Comparison of ENCODE assay signal across 9 mouse cellular contexts in genomic region chr14:31656857-31657645, GRCm38 (mm10). TPM values are rescaled to one million over a fixed set of nuclear protein-coding genes. Genes with fewer than 3 reads are reported as not detected.
A peak's percentile ranks its signal among the peaks of the same experiment; 100 is the strongest.
DNase-seq lines count a peak whose midpoint lies in the region; ATAC-seq and TF ChIP-seq lines count a peak whose summit lies in the region.
"Had no signal": no experiment of that assay in that cellular context is flagged by ENCODE, and none has a peak within 500 bp of the region (broad histone marks: within the 10 kb centered on the region; RNA-seq: fewer than 3 reads in every experiment).

No protein-coding gene starts in this region.

- no peak for TF ChIP-seq POLR2A in testis, adult 2 months (IDR thresholded peaks at IDR 0.05; ENCODE audit: control insufficient read depth, low read depth, low read length)

- H3K27ac ChIP-seq in liver, embryonic 12.5 days = no peak overlapping the region
- H3K27ac ChIP-seq in heart, embryonic 15.5 days = peak overlapping the region; percentile 95
- peak overlapping the region; percentile 33; the same call in 1 of the 2 replicates for H3K27ac ChIP-seq in left cerebral cortex, adult 2 months
- H3K27ac ChIP-seq in midbrain, embryonic 12.5 days (replicated peaks) = no peak overlapping the region
- H3K27ac ChIP-seq in testis, adult 2 months (ENCODE audit: control insufficient read depth, insufficient read depth, low read depth, low read length) = no peak overlapping the region

- intact Hi-C loops in left cerebral cortex, adult 2 months (cut with DNase I) = loop anchor here (1.0 to 5.0 kb wide), 3 partner anchors 133 to 420 kb away; no protein-coding TSS in a partner anchor

- H3K4me1 ChIP-seq in liver, embryonic 12.5 days = peaks cover 46% of the 10 kb centered on the region
- peaks cover 56% of the 10 kb centered on the region for H3K4me1 ChIP-seq in heart, embryonic 15.5 days (replicated peaks)
- peaks cover 24% of the 10 kb centered on the region for H3K4me1 ChIP-seq in midbrain, embryonic 12.5 days
- peaks cover 10% of the 10 kb centered on the region for H3K4me1 ChIP-seq in testis, adult 2 months (ENCODE audit: control insufficient read depth, insufficient read depth, low read length)

- H3K27me3 ChIP-seq in liver, embryonic 12.5 days (replicated peaks) = 0 out of 2 replicates have a peak, but pooled peaks cover 3% of the 10 kb centered on the region
- no peaks in the 10 kb centered on the region for H3K27me3 ChIP-seq in heart, embryonic 15.5 days
- H3K27me3 ChIP-seq in midbrain, embryonic 12.5 days = no peaks in the 10 kb centered on the region
- H3K27me3 ChIP-seq in testis, adult 2 months (ENCODE audit: control insufficient read depth, insufficient read depth, low read length) = no peaks in the 10 kb centered on the region

- WGBS in liver, embryonic 12.5 days (ENCODE audit: insufficient replicate concordance) = 45% methylated on average over 5 of the region's 5 CpGs
- WGBS in heart, embryonic 15.5 days = 18% methylated on average over 5 of the region's 5 CpGs
- WGBS in midbrain, embryonic 12.5 days = 49% methylated on average over 5 of the region's 5 CpGs

- H3K4me3 ChIP-seq in liver, embryonic 12.5 days = no peak overlapping the region
- no peak overlapping the region for H3K4me3 ChIP-seq in heart, embryonic 15.5 days
- no peak overlapping the region for H3K4me3 ChIP-seq in left cerebral cortex, adult 2 months
- H3K4me3 ChIP-seq in midbrain, embryonic 12.5 days = no peak overlapping the region
- H3K4me3 ChIP-seq in testis, adult 2 months (ENCODE audit: control insufficient read depth, low read depth, low read length) = no peak overlapping the region
- H3K4me3 ChIP-seq: erythroblast, embryonic 14.5 days had no signal

- H3K36me3 ChIP-seq in liver, embryonic 12.5 days = no peaks in the 10 kb centered on the region
- no peaks in the 10 kb centered on the region for H3K36me3 ChIP-seq in heart, embryonic 15.5 days
- no peaks in the 10 kb centered on the region for H3K36me3 ChIP-seq in midbrain, embryonic 12.5 days
- H3K36me3 ChIP-seq in testis, adult 2 months (ENCODE audit: control insufficient read depth, insufficient read depth, low read length) = no peaks in the 10 kb centered on the region

- ATAC-seq in liver, embryonic 12.5 days = no peak
- ATAC-seq in heart, embryonic 15.5 days (replicated peaks; ENCODE audit: insufficient number of reproducible peaks, insufficient read depth, low FRiP score, low read depth) = no peak
- ATAC-seq in midbrain, embryonic 12.5 days (ENCODE audit: low FRiP score, low read depth) = peak; percentile 53; the same call in 1 of the 2 replicates

- no peak overlapping the region for H3K9ac ChIP-seq in liver, embryonic 12.5 days
- H3K9ac ChIP-seq in heart, embryonic 15.5 days = no peak overlapping the region
- no peak overlapping the region for H3K9ac ChIP-seq in midbrain, embryonic 12.5 days (replicated peaks)

- no peaks in the 10 kb centered on the region for H3K9me3 ChIP-seq in liver, embryonic 12.5 days (replicated peaks)
- H3K9me3 ChIP-seq in heart, embryonic 15.5 days (replicated peaks) = no peaks in the 10 kb centered on the region
- no peaks in the 10 kb centered on the region for H3K9me3 ChIP-seq in midbrain, embryonic 12.5 days

- H3K4me2 ChIP-seq in liver, embryonic 12.5 days = no peak overlapping the region
- no peak overlapping the region for H3K4me2 ChIP-seq in heart, embryonic 15.5 days
- H3K4me2 ChIP-seq in midbrain, embryonic 12.5 days (replicated peaks) = no peak overlapping the region

- TF ChIP-seq CTCF in left cerebral cortex, adult 2 months (IDR thresholded peaks at IDR 0.05) = peak; percentile 96
- peak; percentile 43; the same call in 1 of the 2 replicates for TF ChIP-seq CTCF in testis, adult 2 months (IDR thresholded peaks at IDR 0.05; ENCODE audit: control insufficient read depth, insufficient read depth, insufficient replicate concordance, low read depth, low read length)

- DNase-seq in liver = peak; percentile 63
- DNase-seq in adrenal gland, adult 18-20 months (ENCODE audit: low spot score in 2 of 2) = peak; percentile 67 to 71
- peak; percentile 76 for DNase-seq in embryo, embryonic 9.5 days (ENCODE audit: extremely low spot score)
- peak; percentile 68 to 82 for DNase-seq in left cerebral cortex, adult 2 months (ENCODE audit: extremely low spot score in 1 of 2, low spot score in 2 of 2)

RNA-seq across cellular contexts. Expression of gene Hacl1, which starts 16.0 kb away (rescaled TPM):
- polyA plus RNA-seq in liver, embryonic 12.5 days (2016; fragmentation: Nextera tagmentation; extraction: Ambion mirVana) = 7.4 and 9.8 TPM in 2 replicates
- 10 to 100 TPM; 46.3 to 46.8 TPM for total RNA-seq in adrenal gland, adult 18-20 months (2021)
- polyA plus RNA-seq in heart, embryonic 15.5 days (2015; fragmentation: Nextera tagmentation; extraction: Ambion mirVana) = 9.7 and 11.6 TPM in 2 replicates
- 1 to 10 TPM; 4.4 to 6.7 TPM for total RNA-seq in left cerebral cortex, adult 2 months (2021)
- 8.7 and 12.7 TPM in 2 replicates for polyA plus RNA-seq in midbrain, embryonic 12.5 days (2016; fragmentation: Nextera tagmentation; extraction: Ambion mirVana)
- polyA plus RNA-seq in testis, adult 2 months (2012; rRNA removed) = 11.3 and 15.1 TPM in 2 replicates

RNA-seq across cellular contexts. Expression of gene Btd, which starts 16.2 kb away (rescaled TPM):
- polyA plus RNA-seq in liver, embryonic 12.5 days (2016; fragmentation: Nextera tagmentation; extraction: Ambion mirVana) = 8.8 and 9.6 TPM in 2 replicates
- 10 to 100 TPM; 41.3 to 57.0 TPM for total RNA-seq in adrenal gland, adult 18-20 months (2021)
- polyA plus RNA-seq in heart, embryonic 15.5 days (2015; fragmentation: Nextera tagmentation; extraction: Ambion mirVana) = 20.4 and 23.5 TPM in 2 replicates
- 1 to 10 TPM; 8.4 to 8.8 TPM for total RNA-seq in left cerebral cortex, adult 2 months (2021)
- polyA plus RNA-seq in midbrain, embryonic 12.5 days (2016; fragmentation: Nextera tagmentation; extraction: Ambion mirVana) = 13.7 and 15.7 TPM in 2 replicates
- 6.6 and 7.7 TPM in 2 replicates for polyA plus RNA-seq in testis, adult 2 months (2012; rRNA removed)

RNA-seq across cellular contexts. Expression of gene Gm49387, which starts 16.4 kb away (rescaled TPM):
- polyA plus RNA-seq in liver, embryonic 12.5 days (2016; fragmentation: Nextera tagmentation; extraction: Ambion mirVana) = 0.37 and 1.3 TPM in 2 replicates
- not detected for total RNA-seq in adrenal gland, adult 18-20 months (2021)
- polyA plus RNA-seq in heart, embryonic 15.5 days (2015; fragmentation: Nextera tagmentation; extraction: Ambion mirVana) = 2.6 TPM in 2 replicates
- not detected for total RNA-seq in left cerebral cortex, adult 2 months (2021)
- 0.79 TPM in 1 of 2 replicates, not detected in the other for polyA plus RNA-seq in midbrain, embryonic 12.5 days (2016; fragmentation: Nextera tagmentation; extraction: Ambion mirVana)
- polyA plus RNA-seq in testis, adult 2 months (2012; rRNA removed) = 0.76 and 1.2 TPM in 2 replicates
- polyA plus RNA-seq: erythroblast, embryonic 14.5 days had no signal

Comparison
In these comparisons a context has a peak if more than half of its experiments do, and no peak if none do; other contexts are left out.
1. H3K27ac ChIP-seq: peak in heart, embryonic 15.5 days (single experiment) and left cerebral cortex, adult 2 months (single experiment); none in liver, embryonic 12.5 days (single experiment), midbrain, embryonic 12.5 days (single experiment) and testis, adult 2 months (single experiment).
2. Peak in every context shown above with its lines, with median percentiles within 50 percentile points of each other: DNase-seq.